Mouse (Mus musculus) G1E (cell line): ENCODE data around the gene Ap3b1.

Experiments used
- CTCF ChIP-seq: IDR thresholded peaks from 2 replicates; pipeline ENCODE4 v1.5.1; 2012; ENCODE audit warnings: low read depth, low read length, inconsistent platforms, mixed read lengths
- GATA1 ChIP-seq: IDR thresholded peaks from 2 replicates; pipeline ENCODE4 v1.6.1; 2012; ENCODE audit warnings: borderline replicate concordance, low read length, inconsistent platforms, mixed read lengths
- POLR2AphosphoS5 ChIP-seq: IDR thresholded peaks from 2 replicates; pipeline ENCODE4 v1.6.1; 2012; ENCODE audit warnings: low read depth, low read length, inconsistent platforms; ENCODE audit not compliant: insufficient replicate concordance

- no peak for TF ChIP-seq GATA1
- no peak for TF ChIP-seq CTCF
- TF ChIP-seq POLR2AphosphoS5 = no peak
Observed at GRCm38 (mm10) chr13:94596386-94597033, 237.8 kb downstream of the Ap3b1 start.
